Mouse (Mus musculus) kidney, embryonic 16.5 days (tissue): ENCODE measurements at regions not wholly inside any gene's neighbourhood (a gene's known extent, or its start where the extent isn't known, plus 50 kb on each side); places are given as distances from the start of the nearest gene placed in this dataset.

Experiments used
- ATAC-seq: fragments of 200-750 bp; cut with Nextera tagmentation; 2 replicates; pipeline ENCODE4 v1.8.0; 2017; ENCODE audit warnings: moderate TSS enrichment; ENCODE audit not compliant: low FRiP score, low TSS enrichment
- H3K27ac ChIP-seq: fragments of 300-500 bp; sonication (generic); 2 replicates; pipeline ENCODE4 v1.5.1; 2014; ENCODE audit warnings: low read length
- H3K27me3 ChIP-seq: fragments of 300-500 bp; sonication (generic); 2 replicates; pipeline ENCODE4 v1.6.1; 2014; ENCODE audit warnings: low read length, control low read depth, mixed read lengths; ENCODE audit not compliant: insufficient read depth
- H3K36me3 ChIP-seq: fragments of 300-500 bp; sonication (generic); 2 replicates; pipeline ENCODE4 v1.6.1; 2014; ENCODE audit warnings: low read length, control low read depth, mixed read lengths; ENCODE audit not compliant: insufficient read depth
- H3K4me1 ChIP-seq: fragments of 300-500 bp; sonication (generic); 2 replicates; pipeline ENCODE4 v1.6.1; 2014; ENCODE audit warnings: low read length, control low read depth, mixed read lengths; ENCODE audit not compliant: insufficient read depth
- H3K4me2 ChIP-seq: fragments of 300-500 bp; sonication (generic); replicated peaks from 2 replicates; pipeline ENCODE4 v1.6.1; 2014; ENCODE audit warnings: low read depth, low read length
- H3K4me3 ChIP-seq: fragments of 300-500 bp; sonication (generic); 2 replicates; pipeline ENCODE4 v1.5.1; 2014; ENCODE audit warnings: mild to moderate bottlenecking, low read length
- H3K9ac ChIP-seq: fragments of 300-500 bp; sonication (generic); replicated peaks from 2 replicates; pipeline ENCODE4 v1.6.1; 2014; ENCODE audit warnings: low read length
- H3K9me3 ChIP-seq: fragments of 300-500 bp; sonication (generic); 2 replicates; pipeline ENCODE4 v1.6.1; 2016; ENCODE audit warnings: low read length, control low read depth
- WGBS: fragments of 180-500 bp; shearing (Covaris S2); extraction: QIAGEN DNeasy Blood & Tissue Kit; methylation state at CpG from one replicate; pipeline ENCODE4 v1.1.7; 2014; 5-methylcytosine and 5-hydroxymethylcytosine counted together

- peaks cover 4% of the 10 kb centered on the region for H3K9me3 ChIP-seq
- WGBS = 53% methylated on average over 15 of the region's 15 CpGs
- no peak for ATAC-seq
- no peak overlapping the region for H3K27ac ChIP-seq
- no peaks in the 10 kb centered on the region for H3K27me3 ChIP-seq
- H3K4me2 ChIP-seq = no peak overlapping the region
- no peak overlapping the region for H3K9ac ChIP-seq
- H3K4me3 ChIP-seq = no peak overlapping the region
- H3K4me1 ChIP-seq = no peaks in the 10 kb centered on the region
- no peaks in the 10 kb centered on the region for H3K36me3 ChIP-seq
Measured at GRCm38 (mm10) chr8:107871718-107872117, 70.7 kb upstream of the Zfhx3 start.

DNA sequence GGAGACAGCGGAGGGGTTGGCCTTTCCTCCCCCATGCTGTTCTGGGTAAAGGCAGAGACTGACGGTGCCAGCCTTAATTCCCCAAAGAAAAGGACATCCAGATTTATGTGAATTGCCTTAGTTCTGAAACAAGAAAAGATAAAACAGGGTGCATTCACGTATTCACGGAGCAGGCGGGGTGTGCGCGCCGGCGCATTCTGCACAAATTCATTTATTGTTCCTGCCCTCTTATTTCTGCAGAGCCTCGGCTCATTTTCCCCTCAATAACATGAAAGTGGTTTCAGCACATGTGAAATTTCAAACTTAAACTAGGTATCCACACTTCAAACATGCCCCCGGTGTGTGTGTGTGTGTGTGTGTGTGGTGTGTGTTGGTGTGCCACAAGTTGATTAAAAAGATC, 70.3 kb upstream of the Zfhx3 start:
- H3K36me3 ChIP-seq = no peaks in the 10 kb centered on the region
- no peak overlapping the region for H3K4me3 ChIP-seq
- H3K9me3 ChIP-seq = peaks cover 4% of the 10 kb centered on the region
- H3K4me1 ChIP-seq = no peaks in the 10 kb centered on the region
- ATAC-seq = no peak
- no peak overlapping the region for H3K4me2 ChIP-seq
- no peak overlapping the region for H3K9ac ChIP-seq
- WGBS = 73% methylated on average over 11 of the region's 11 CpGs
- H3K27me3 ChIP-seq = no peaks in the 10 kb centered on the region
- no peak overlapping the region for H3K27ac ChIP-seq

GRCm38 (mm10) chr8:107876455-107876854, 66.0 kb upstream of the Zfhx3 start:
- ATAC-seq = no peak
- Histone ChIP-seq H3K4me2 (no peak overlapping the region), H3K9me3 (peaks cover 4% of the 10 kb centered on the region), H3K4me3 (no peak overlapping the region), H3K27ac (no peak overlapping the region), H3K27me3 (no peaks in the 10 kb centered on the region), H3K9ac (no peak overlapping the region), H3K4me1 (no peaks in the 10 kb centered on the region), H3K36me3 (no peaks in the 10 kb centered on the region)
- WGBS = 58% methylated on average over 2 of the region's 2 CpGs

GRCm38 (mm10) chr8:107881851-107882250, 60.6 kb upstream of the Zfhx3 start:
- no peak for ATAC-seq
- H3K27ac ChIP-seq = no peak overlapping the region
- H3K9me3 ChIP-seq = no peaks in the 10 kb centered on the region
- no peak overlapping the region for H3K4me3 ChIP-seq
- H3K4me1 ChIP-seq = peaks cover 9% of the 10 kb centered on the region; the same call in 1 of the 2 replicates
- no peak overlapping the region for H3K9ac ChIP-seq
- WGBS = 17% methylated on average over 7 of the region's 7 CpGs
- no peak overlapping the region for H3K4me2 ChIP-seq
- H3K36me3 ChIP-seq = no peaks in the 10 kb centered on the region
- no peaks in the 10 kb centered on the region for H3K27me3 ChIP-seq

DNA sequence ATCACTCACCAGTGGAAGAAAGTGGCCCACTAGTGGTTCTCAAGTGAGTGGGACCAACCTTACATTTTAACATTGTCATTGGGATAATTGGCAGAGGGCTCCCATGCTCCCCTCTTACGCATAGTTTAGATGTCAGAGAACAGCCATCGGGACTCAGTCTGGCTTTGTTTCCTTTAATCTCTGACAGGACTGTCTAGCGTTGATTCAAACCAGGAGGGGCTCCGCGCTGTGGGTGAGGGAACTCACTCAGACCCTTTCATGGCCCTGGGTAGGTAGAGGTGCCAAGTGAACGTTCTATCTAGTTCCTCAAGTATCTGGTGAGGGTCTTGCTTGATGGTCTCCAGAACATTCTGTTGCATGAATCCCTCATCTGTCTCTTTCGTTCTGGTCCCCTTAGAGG, 56.9 kb upstream of the Zfhx3 start:
- no peaks in the 10 kb centered on the region for H3K9me3 ChIP-seq
- H3K9ac ChIP-seq = no peak overlapping the region
- H3K4me1 ChIP-seq = peaks cover 9% of the 10 kb centered on the region; the same call in 1 of the 2 replicates
- H3K36me3 ChIP-seq = no peaks in the 10 kb centered on the region
- ATAC-seq = peak; percentile 51
- no peak overlapping the region for H3K4me3 ChIP-seq
- no peak overlapping the region for H3K4me2 ChIP-seq
- 41% methylated on average over 7 of the region's 7 CpGs for WGBS
- H3K27ac ChIP-seq = no peak overlapping the region
- H3K27me3 ChIP-seq = peaks cover 2% of the 10 kb centered on the region; the same call in 1 of the 2 replicates

DNA sequence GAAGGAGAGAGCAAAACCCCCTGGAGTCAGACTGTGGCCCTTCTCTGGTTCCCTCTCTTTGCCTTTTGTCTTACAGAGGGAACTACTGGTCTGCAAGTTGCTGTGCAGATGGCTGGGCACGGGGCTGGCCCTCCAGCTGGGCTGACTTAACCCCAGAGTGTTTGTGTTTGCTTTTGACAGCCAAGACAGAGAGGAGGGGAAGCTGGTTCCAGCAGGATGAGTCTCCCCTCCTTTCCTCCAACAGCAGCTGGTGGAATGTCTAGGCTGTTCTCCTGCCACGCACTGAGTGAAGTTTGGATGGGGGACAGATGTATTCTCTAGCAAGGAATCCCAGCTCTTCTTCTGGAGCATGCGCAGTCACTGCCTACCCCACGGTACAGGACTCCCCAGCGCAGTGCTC, 56.5 kb upstream of the Zfhx3 start:
- no peaks in the 10 kb centered on the region for H3K36me3 ChIP-seq
- H3K4me1 ChIP-seq = peaks cover 9% of the 10 kb centered on the region; the same call in 1 of the 2 replicates
- no peak overlapping the region for H3K9ac ChIP-seq
- no peaks in the 10 kb centered on the region for H3K9me3 ChIP-seq
- peaks cover 2% of the 10 kb centered on the region; the same call in 1 of the 2 replicates for H3K27me3 ChIP-seq
- no peak overlapping the region for H3K4me2 ChIP-seq
- H3K4me3 ChIP-seq = no peak overlapping the region
- 49% methylated on average over 5 of the region's 5 CpGs for WGBS
- no peak overlapping the region for H3K27ac ChIP-seq
- ATAC-seq = peak; percentile 91

GRCm38 (mm10) chr8:107886516-107887253, 55.8 kb upstream of the Zfhx3 start:
- Histone ChIP-seq H3K9ac (no peak overlapping the region), H3K27me3 (peaks cover 2% of the 10 kb centered on the region; the same call in 1 of the 2 replicates), H3K4me3 (no peak overlapping the region), H3K4me2 (no peak overlapping the region), H3K36me3 (no peaks in the 10 kb centered on the region), H3K27ac (no peak overlapping the region), H3K9me3 (no peaks in the 10 kb centered on the region), H3K4me1 (peaks cover 9% of the 10 kb centered on the region; the same call in 1 of the 2 replicates)
- no peak for ATAC-seq
- WGBS = 78% methylated on average over 19 of the region's 19 CpGs

- H3K4me1 ChIP-seq = peaks cover 9% of the 10 kb centered on the region; the same call in 1 of the 2 replicates
- H3K4me3 ChIP-seq = no peak overlapping the region
- no peak overlapping the region for H3K27ac ChIP-seq
- H3K9me3 ChIP-seq = no peaks in the 10 kb centered on the region
- H3K4me2 ChIP-seq = no peak overlapping the region
- H3K9ac ChIP-seq = no peak overlapping the region
- WGBS = 49% methylated on average over 10 of the region's 10 CpGs
- H3K36me3 ChIP-seq = no peaks in the 10 kb centered on the region
- no peak for ATAC-seq
- H3K27me3 ChIP-seq = peaks cover 2% of the 10 kb centered on the region; the same call in 1 of the 2 replicates
Measured at GRCm38 (mm10) chr8:107887333-107887732, 55.1 kb upstream of the Zfhx3 start.

GRCm38 (mm10) chr8:107890922-107891321, 51.5 kb upstream of the Zfhx3 start:
- H3K9ac ChIP-seq = no peak overlapping the region
- H3K4me1 ChIP-seq = peaks cover 3% of the 10 kb centered on the region; the same call in 1 of the 2 replicates
- no peak overlapping the region for H3K27ac ChIP-seq
- WGBS = 88% methylated on average over 5 of the region's 5 CpGs
- no peak overlapping the region for H3K4me3 ChIP-seq
- H3K4me2 ChIP-seq = no peak overlapping the region
- ATAC-seq = no peak
- no peaks in the 10 kb centered on the region for H3K36me3 ChIP-seq
- no peaks in the 10 kb centered on the region for H3K9me3 ChIP-seq
- peaks cover 2% of the 10 kb centered on the region; the same call in 1 of the 2 replicates for H3K27me3 ChIP-seq
